Comparison of ENCODE assay signal across 25 mouse cellular contexts in the genomic region with DNA sequence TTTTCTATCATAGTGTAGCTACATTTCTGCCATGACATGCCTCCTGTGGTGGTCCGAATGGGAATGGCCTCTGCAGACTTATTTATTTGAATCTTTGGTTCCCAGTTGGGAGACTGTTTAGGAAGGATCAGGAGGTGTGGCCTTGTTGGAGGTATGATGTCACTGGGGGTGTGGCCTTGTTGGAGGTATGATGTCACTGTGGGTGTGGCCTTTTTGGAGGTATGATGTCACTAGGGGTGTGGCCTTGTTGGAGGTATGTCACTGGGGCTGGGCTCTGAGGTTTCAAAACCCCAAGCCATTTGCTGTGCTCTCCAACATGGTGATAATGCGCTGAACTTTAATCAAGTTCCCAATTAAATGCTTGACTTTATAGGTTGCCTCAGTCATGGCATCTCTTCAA. TPM values are rescaled to one million over a fixed set of nuclear protein-coding genes. Genes with fewer than 3 reads are reported as not detected.
DNase-seq lines count a peak whose midpoint lies in the region; ATAC-seq and TF ChIP-seq lines count a peak whose summit lies in the region.
"Had no signal": no experiment of that assay in that cellular context is flagged by ENCODE, and none has a peak within 500 bp of the region (broad histone marks: within the 10 kb centered on the region; RNA-seq: fewer than 3 reads in every experiment).

No protein-coding gene starts in this region.

- WGBS in hindbrain, embryonic 11.5 days: 97% methylated on average over 2 of the region's 2 CpGs
- WGBS in hindbrain, embryonic 12.5 days: 98% methylated on average over 2 of the region's 2 CpGs
- WGBS in intestine, embryonic 15.5 days: 100% methylated on average over 2 of the region's 2 CpGs

- no peaks in the 10 kb centered on the region for H3K9me3 ChIP-seq in hindbrain, embryonic 11.5 days (ENCODE audit: control insufficient read depth, low read length)
- H3K9me3 ChIP-seq in hindbrain, embryonic 12.5 days (replicated peaks): no peaks in the 10 kb centered on the region
- no peaks in the 10 kb centered on the region for H3K9me3 ChIP-seq in MEL (replicated peaks; ENCODE audit: insufficient read depth, low read length)
- no peaks in the 10 kb centered on the region for H3K9me3 ChIP-seq in intestine, embryonic 15.5 days
- H3K9me3 ChIP-seq: embryonic facial prominence, embryonic 13.5 days; limb, embryonic 15.5 days; midbrain, embryonic 15.5 days; neural tube, embryonic 13.5 days had no signal

- H3K36me3 ChIP-seq in hindbrain, embryonic 11.5 days (ENCODE audit: control insufficient read depth, insufficient read depth, low read length): peaks cover 13% of the 10 kb centered on the region; the same call in 1 of the 2 replicates
- peaks cover 55% of the 10 kb centered on the region for H3K36me3 ChIP-seq in hindbrain, embryonic 12.5 days
- H3K36me3 ChIP-seq in MEL (ENCODE audit: control insufficient read depth in 1 of 2, insufficient read depth in 2 of 2, low read length in 2 of 2): peaks cover 0 to 8% of the 10 kb centered on the region in 2 experiments; a peak in 2 of 4 replicates
- peaks cover 14% of the 10 kb centered on the region; the same call in 1 of the 2 replicates for H3K36me3 ChIP-seq in intestine, embryonic 15.5 days

- TF ChIP-seq EP300 in MEL (IDR thresholded peaks at IDR 0.05; ENCODE audit: low read depth in 1 of 2, low read length in 2 of 2): no peak

- no peak overlapping the region for H3K4me2 ChIP-seq in hindbrain, embryonic 11.5 days (replicated peaks; ENCODE audit: low read depth, low read length)
- no peak overlapping the region for H3K4me2 ChIP-seq in hindbrain, embryonic 12.5 days (replicated peaks)
- no peak overlapping the region for H3K4me2 ChIP-seq in intestine, embryonic 15.5 days (replicated peaks)
- H3K4me2 ChIP-seq: embryonic facial prominence, embryonic 13.5 days; limb, embryonic 15.5 days; midbrain, embryonic 15.5 days; neural tube, embryonic 13.5 days had no signal

- no peak overlapping the region for H3K27ac ChIP-seq in hindbrain, embryonic 11.5 days (ENCODE audit: low read depth, low read length)
- no peak overlapping the region for H3K27ac ChIP-seq in hindbrain, embryonic 12.5 days
- H3K27ac ChIP-seq in MEL (ENCODE audit: control insufficient read depth, low read depth, low read length): no peak overlapping the region
- H3K27ac ChIP-seq in intestine, embryonic 15.5 days: no peak overlapping the region
- H3K27ac ChIP-seq: embryonic facial prominence, embryonic 13.5 days; gastrocnemius, adult 2 months; hindbrain, embryonic 10.5 days; limb, embryonic 15.5 days; midbrain, embryonic 15.5 days; neural tube, embryonic 13.5 days had no signal

- no peaks in the 10 kb centered on the region for H3K79me2 ChIP-seq in MEL (ENCODE audit: control insufficient read depth, insufficient read depth, low read length, poor library complexity)

- peak; percentile 25 for DNase-seq in hindbrain, embryonic 11.5 days (ENCODE audit: low spot score)
- DNase-seq in 416B (ENCODE audit: low read depth) (peak; percentile 21), MEL (ENCODE audit: low read depth, low spot score) (peak; percentile 29)
- no peak for DNase-seq in urinary bladder, postnatal 10 days (ENCODE audit: low spot score)
- DNase-seq in adrenal gland, postnatal 14 days: no peak
- DNase-seq: cerebellum, adult 9-10 months; forebrain, postnatal 0 days; gastrocnemius, adult 2 months; kidney, adult 18-20 months; kidney, postnatal 14 days; lung, adult 18-20 months; lung, postnatal 4 days; right cerebral cortex, postnatal 4 days; thymus, postnatal 4 days had no signal

- H3K4me1 ChIP-seq in hindbrain, embryonic 11.5 days (replicated peaks; ENCODE audit: control insufficient read depth, insufficient read depth, low read length): no peaks in the 10 kb centered on the region
- no peaks in the 10 kb centered on the region for H3K4me1 ChIP-seq in hindbrain, embryonic 12.5 days
- no peaks in the 10 kb centered on the region for H3K4me1 ChIP-seq in MEL (ENCODE audit: control insufficient read depth in 1 of 2, insufficient read depth in 2 of 2, low read length in 2 of 2)
- no peaks in the 10 kb centered on the region for H3K4me1 ChIP-seq in intestine, embryonic 15.5 days (replicated peaks)
- H3K4me1 ChIP-seq: embryonic facial prominence, embryonic 13.5 days; hindbrain, embryonic 10.5 days; limb, embryonic 15.5 days; midbrain, embryonic 15.5 days; neural tube, embryonic 13.5 days had no signal

- no peak for ATAC-seq in hindbrain, embryonic 11.5 days (ENCODE audit: low FRiP score)
- no peak for ATAC-seq in hindbrain, embryonic 12.5 days (ENCODE audit: low FRiP score)
- ATAC-seq in megakaryocyte progenitor cell, adult 5-6 weeks (replicated peaks; ENCODE audit: poor library complexity): peak; percentile 71
- ATAC-seq in intestine, embryonic 15.5 days: no peak
- ATAC-seq: activated CD4-positive, CD25-positive, alpha-beta regulatory T cell, adult 4 months; forebrain, postnatal 0 days; midbrain, embryonic 15.5 days had no signal

- TF ChIP-seq CTCF in MEL (IDR thresholded peaks at IDR 0.05 in 2 of 3, conservative IDR thresholded peaks at IDR 0.05 in 1 of 3; ENCODE audit: control insufficient read depth in 1 of 3, insufficient read depth in 1 of 3, low read depth in 2 of 3, low read length in 3 of 3, poor library complexity in 1 of 3, severe bottlenecking in 1 of 3): no peak

- no peak for TF ChIP-seq POLR2A in MEL (IDR thresholded peaks at IDR 0.05; ENCODE audit: control insufficient read depth in 1 of 2, insufficient read depth in 1 of 2, low read depth in 1 of 2, low read length in 2 of 2, poor library complexity in 1 of 2)

- no peak overlapping the region for H3K4me3 ChIP-seq in hindbrain, embryonic 11.5 days (ENCODE audit: low read depth, low read length)
- no peak overlapping the region for H3K4me3 ChIP-seq in hindbrain, embryonic 12.5 days
- H3K4me3 ChIP-seq in MEL (ENCODE audit: control insufficient read depth in 1 of 2, insufficient read depth in 1 of 2, low read depth in 2 of 2, low read length in 2 of 2): no peak overlapping the region
- no peak overlapping the region for H3K4me3 ChIP-seq in intestine, embryonic 15.5 days (replicated peaks)
- H3K4me3 ChIP-seq: embryonic facial prominence, embryonic 13.5 days; gastrocnemius, adult 2 months; hindbrain, embryonic 10.5 days; limb, embryonic 15.5 days; midbrain, embryonic 15.5 days; neural tube, embryonic 13.5 days had no signal

- no peak overlapping the region for H3K9ac ChIP-seq in hindbrain, embryonic 11.5 days (ENCODE audit: low read depth, low read length)
- H3K9ac ChIP-seq in hindbrain, embryonic 12.5 days: no peak overlapping the region
- no peak overlapping the region for H3K9ac ChIP-seq in MEL (ENCODE audit: control insufficient read depth, low read depth, low read length, poor library complexity, severe bottlenecking)
- no peak overlapping the region for H3K9ac ChIP-seq in intestine, embryonic 15.5 days
- H3K9ac ChIP-seq: embryonic facial prominence, embryonic 13.5 days; forebrain, postnatal 0 days; limb, embryonic 15.5 days; midbrain, embryonic 15.5 days; neural tube, embryonic 13.5 days had no signal

- no peak for TF ChIP-seq RAD21 in MEL (IDR thresholded peaks at IDR 0.05; ENCODE audit: low read depth, low read length)

- H3K27me3 ChIP-seq in hindbrain, embryonic 11.5 days (ENCODE audit: control insufficient read depth, insufficient read depth, low read length): no peaks in the 10 kb centered on the region
- no peaks in the 10 kb centered on the region for H3K27me3 ChIP-seq in hindbrain, embryonic 12.5 days
- no peaks in the 10 kb centered on the region for H3K27me3 ChIP-seq in MEL (ENCODE audit: control insufficient read depth in 1 of 2, insufficient read depth in 2 of 2, low read length in 2 of 2)
- H3K27me3 ChIP-seq in intestine, embryonic 15.5 days (replicated peaks): no peaks in the 10 kb centered on the region
- H3K27me3 ChIP-seq: embryonic facial prominence, embryonic 13.5 days; limb, embryonic 15.5 days; midbrain, embryonic 15.5 days; neural tube, embryonic 13.5 days had no signal

TF ChIP-seq in MEL, 35 proteins besides CTCF, POLR2A, EP300 and RAD21:
- no peak for TF ChIP-seq ZKSCAN1 (IDR thresholded peaks at IDR 0.05; ENCODE audit: low read depth, low read length)
- TF ChIP-seq ZNF384 (IDR thresholded peaks at IDR 0.05; ENCODE audit: low read depth, low read length): no peak
- no peak for TF ChIP-seq MAFK (IDR thresholded peaks at IDR 0.05; ENCODE audit: borderline replicate concordance, low read depth, low read length)
- no peak for TF ChIP-seq MAZ (IDR thresholded peaks at IDR 0.05; ENCODE audit: low read depth, low read length)
- TF ChIP-seq JUND (IDR thresholded peaks at IDR 0.05; ENCODE audit: low read depth, low read length): no peak
- TF ChIP-seq HCFC1 (IDR thresholded peaks at IDR 0.05; ENCODE audit: low read depth, low read length): no peak
- no peak for TF ChIP-seq E2F4 (IDR thresholded peaks at IDR 0.05; ENCODE audit: borderline replicate concordance, low read depth, low read length)
- no peak for TF ChIP-seq MEF2A (IDR thresholded peaks at IDR 0.05; ENCODE audit: extremely low read depth, insufficient replicate concordance, low read depth, low read length, poor library complexity, severe bottlenecking)
- no peak for TF ChIP-seq GATA1 (IDR thresholded peaks at IDR 0.05; ENCODE audit: low read depth, low read length)
- TF ChIP-seq USF2 (IDR thresholded peaks at IDR 0.05; ENCODE audit: borderline replicate concordance in 1 of 2, insufficient read depth in 1 of 2, low read depth in 1 of 2, low read length in 2 of 2): no peak
- TF ChIP-seq NELFE (IDR thresholded peaks at IDR 0.05; ENCODE audit: low read depth, low read length): no peak
- no peak for TF ChIP-seq CHD2 (IDR thresholded peaks at IDR 0.05; ENCODE audit: low read length)
- no peak for TF ChIP-seq USF1 (IDR thresholded peaks at IDR 0.05; ENCODE audit: low read depth, low read length)
- no peak for TF ChIP-seq ETS1 (IDR thresholded peaks at IDR 0.05; ENCODE audit: low read depth, low read length)
- TF ChIP-seq ZC3H11A (IDR thresholded peaks at IDR 0.05; ENCODE audit: low read depth, low read length): no peak
- TF ChIP-seq ZMIZ1 (IDR thresholded peaks at IDR 0.05; ENCODE audit: low read depth, low read length): no peak
- TF ChIP-seq GABPA (IDR thresholded peaks at IDR 0.05; ENCODE audit: low read depth, low read length): no peak

RNA-seq across cellular contexts. Expression of a gene that starts 37.4 kb away (rescaled TPM):
- polyA plus RNA-seq in hindbrain, embryonic 11.5 days (2014; fragmentation: Nextera tagmentation; extraction: Ambion mirVana): 16.0 and 18.1 TPM in 2 replicates
- polyA plus RNA-seq in hindbrain, embryonic 12.5 days (2016; fragmentation: Nextera tagmentation; extraction: Ambion mirVana): 24.8 and 25.5 TPM in 2 replicates
- not detected in 2 replicates for total RNA-seq in MEL (2012; rRNA removed)
- polyA plus RNA-seq in MEL (2012; ENCODE audit: insufficient read depth in 1 of 2, insufficient read length in 2 of 2, low read depth in 1 of 2, low replicate concordance in 2 of 2, missing spikeins in 1 of 2): not detected
- total RNA-seq in megakaryocyte progenitor cell, adult 5-6 weeks (2015): not detected in 2 replicates
- not detected in 2 replicates for total RNA-seq in megakaryocyte progenitor cell, adult 5-6 weeks (2017)
- total RNA-seq in adrenal gland, postnatal 14 days (2021): 9.8 and 13.0 TPM in 2 replicates
- 10.4 and 12.4 TPM in 2 replicates for polyA plus RNA-seq in intestine, embryonic 15.5 days (2015; fragmentation: Nextera tagmentation; extraction: Ambion mirVana)
- total RNA-seq: gastrocnemius, adult 2 months; granulocyte monocyte progenitor cell, adult 5-6 weeks had no signal
- polyA plus RNA-seq: activated CD4-positive, CD25-positive, alpha-beta regulatory T cell, adult 4 months; C2C12 had no signal

Comparison
In these comparisons a context has a peak if more than half of its experiments do, and no peak if none do; other contexts are left out.
1. DNase-seq: peak in hindbrain, embryonic 11.5 days (single experiment), 416B (single experiment) and MEL (single experiment); none in urinary bladder, postnatal 10 days (single experiment) and adrenal gland, postnatal 14 days (single experiment).
2. RNA of a gene that starts 37.4 kb away (polyA plus RNA-seq): 24.8 to 25.5 TPM in hindbrain, embryonic 12.5 days, 16.0 to 18.1 TPM in hindbrain, embryonic 11.5 days and 10.4 to 12.4 TPM in intestine, embryonic 15.5 days; not detected in MEL; every median in the first group is over 10 times any median in the second.